18 mouse cellular contexts compared by ENCODE assay signal in the genomic region with DNA sequence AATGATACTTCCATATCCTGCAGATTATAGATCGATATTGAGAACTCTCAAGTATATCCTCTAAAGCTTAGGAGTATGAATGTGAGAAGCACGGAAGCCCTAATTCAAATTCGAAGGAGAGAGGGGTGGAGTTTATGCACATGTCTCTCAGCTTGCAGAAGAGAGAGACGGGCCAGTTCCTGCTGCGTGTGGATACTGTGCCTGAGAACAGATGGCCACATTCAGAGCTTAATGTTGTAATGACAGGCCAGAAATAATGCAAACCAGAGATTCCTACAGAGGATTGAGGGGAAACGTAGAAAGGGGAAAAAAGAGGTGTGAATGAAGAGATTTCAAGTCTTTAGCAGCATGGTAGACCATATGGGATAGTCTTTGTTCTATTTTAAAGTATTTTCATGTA.
DNase-seq lines count a peak whose midpoint lies in the region; ATAC-seq lines count a peak whose summit lies in the region.
"Had no signal": no experiment of that assay in that cellular context is flagged by ENCODE, and none has a peak within 500 bp of the region (broad histone marks: within the 10 kb centered on the region; RNA-seq: fewer than 3 reads in every experiment).

No protein-coding gene starts in this region.

- no peak overlapping the region for H3K27ac ChIP-seq in liver, embryonic 11.5 days (ENCODE audit: low read depth, low read length)
- H3K27ac ChIP-seq: intestine, embryonic 15.5 days; liver, embryonic 13.5 days; midbrain, embryonic 12.5 days had no signal

- 45% methylated on average over 6 of the region's 6 CpGs for WGBS in liver, embryonic 11.5 days

- no peak overlapping the region for H3K9ac ChIP-seq in liver, embryonic 11.5 days (ENCODE audit: low read depth, low read length)
- H3K9ac ChIP-seq: intestine, embryonic 15.5 days; liver, embryonic 13.5 days; midbrain, embryonic 12.5 days had no signal

- H3K4me3 ChIP-seq in liver, embryonic 11.5 days (ENCODE audit: low read depth, low read length) = no peak overlapping the region
- H3K4me3 ChIP-seq: erythroblast, embryonic 14.5 days; intestine, embryonic 15.5 days; liver, embryonic 13.5 days; midbrain, embryonic 12.5 days had no signal

- no peaks in the 10 kb centered on the region for H3K4me1 ChIP-seq in liver, embryonic 11.5 days (replicated peaks; ENCODE audit: control insufficient read depth, insufficient read depth, low read length)
- H3K4me1 ChIP-seq: liver, embryonic 13.5 days had no signal

- no peaks in the 10 kb centered on the region for H3K36me3 ChIP-seq in liver, embryonic 11.5 days (ENCODE audit: control insufficient read depth, insufficient read depth, low read length)
- H3K36me3 ChIP-seq: intestine, embryonic 15.5 days; liver, embryonic 13.5 days; midbrain, embryonic 12.5 days had no signal

- no peaks in the 10 kb centered on the region for H3K9me3 ChIP-seq in liver, embryonic 11.5 days (ENCODE audit: control insufficient read depth, low read length)
- H3K9me3 ChIP-seq: intestine, embryonic 15.5 days; liver, embryonic 13.5 days; midbrain, embryonic 12.5 days had no signal

- H3K4me2 ChIP-seq in liver, embryonic 11.5 days = no peak overlapping the region
- H3K4me2 ChIP-seq: heart, embryonic 11.5 days; intestine, embryonic 15.5 days; liver, embryonic 13.5 days; midbrain, embryonic 12.5 days had no signal

- DNase-seq in embryo, embryonic 11 days = peak; percentile 54
- no peak for DNase-seq in embryo, embryonic 10 days (ENCODE audit: low spot score)
- peak; percentile 22 to 28 for DNase-seq in layer of hippocampus, adult 8-10 months (ENCODE audit: low spot score in 2 of 2)
- DNase-seq in layer of hippocampus, adult 9-10 months (ENCODE audit: low spot score) = no peak
- DNase-seq in brain, adult 2 months (ENCODE audit: low read depth, low spot score) = peak; percentile 95
- DNase-seq in cerebellum, postnatal 10 days = peak; percentile 84 to 91
- DNase-seq in liver, embryonic 11.5 days (ENCODE audit: low spot score) = no peak
- no peak for DNase-seq in thymus, postnatal 14 days
- DNase-seq: gastrocnemius, postnatal 10 days; liver, embryonic 13.5 days; right cerebral cortex, postnatal 4 days; thymus, adult 2 months had no signal

- H3K27me3 ChIP-seq in liver, embryonic 11.5 days (replicated peaks; ENCODE audit: control insufficient read depth, insufficient read depth, low read length) = no peaks in the 10 kb centered on the region
- H3K27me3 ChIP-seq: CH12.LX; intestine, embryonic 15.5 days had no signal

- no peak for ATAC-seq in liver, embryonic 11.5 days (replicated peaks; ENCODE audit: low FRiP score)
- ATAC-seq: activated CD4-positive, CD25-positive, alpha-beta regulatory T cell, adult 4 months; intestine, embryonic 15.5 days had no signal

Comparison
In these comparisons a context has a peak if more than half of its experiments do, and no peak if none do; other contexts are left out.
1. DNase-seq: peak in embryo, embryonic 11 days (single experiment), layer of hippocampus, adult 8-10 months (2 of 2), brain, adult 2 months (single experiment) and cerebellum, postnatal 10 days (2 of 2); none in embryo, embryonic 10 days (single experiment), layer of hippocampus, adult 9-10 months (single experiment), liver, embryonic 11.5 days (single experiment) and thymus, postnatal 14 days (single experiment).